Mouse (Mus musculus) MEL (cell line): Measurements from ENCODE around the gene Crybb1. TPM values are rescaled to one million over a fixed set of nuclear protein-coding genes. Genes with fewer than 3 reads are reported as not detected.

Experiments used
- DNase-seq: peaks from one replicate; pipeline ENCODE4 v3.0.0; 2011; ENCODE audit warnings: low read depth, low spot score
- H3K27ac ChIP-seq: 2 replicates; pipeline ENCODE4 v1.5.1; 2012; ENCODE audit warnings: low read depth, mild to moderate bottlenecking, control low read depth, low read length, moderate library complexity; ENCODE audit not compliant: control insufficient read depth
- H3K27me3 ChIP-seq, 2 experiments: fragments of 150-350 bp in 1 of 2; sonication (generic) in 1 of 2; 2 replicates each; pipeline ENCODE4 v1.6.1; 2012; ENCODE audit warnings: low read length in 2 of 2, mild to moderate bottlenecking in 2 of 2, improper control_type of control experiment in 1 of 2, moderate library complexity in 1 of 2; ENCODE audit not compliant: insufficient read depth in 2 of 2, control insufficient read depth in 1 of 2
- H3K36me3 ChIP-seq, 2 experiments: 2 replicates each; pipeline ENCODE4 v1.6.1; 2012 to 2014; ENCODE audit warnings: low read length in 2 of 2, improper control_type of control experiment in 1 of 2, inconsistent platforms in 1 of 2, mild to moderate bottlenecking in 1 of 2; ENCODE audit not compliant: insufficient read depth in 2 of 2, control insufficient read depth in 1 of 2
- H3K4me1 ChIP-seq, 2 experiments: fragments of 150-350 bp in 1 of 2; sonication (generic) in 1 of 2; 2 replicates each; pipeline ENCODE4 v1.6.1; 2012; ENCODE audit warnings: low read length in 2 of 2, improper control_type of control experiment in 1 of 2, mild to moderate bottlenecking in 1 of 2; ENCODE audit not compliant: insufficient read depth in 2 of 2, control insufficient read depth in 1 of 2
- H3K4me3 ChIP-seq, 2 experiments: fragments of 150-350 bp in 1 of 2; sonication (generic) in 1 of 2; 2 replicates each; pipeline ENCODE4 v1.5.1; 2012; ENCODE audit warnings: low read depth in 2 of 2, low read length in 2 of 2, mild to moderate bottlenecking in 2 of 2, moderate library complexity in 2 of 2, control low read depth in 1 of 2, improper control_type of control experiment in 1 of 2; ENCODE audit not compliant: control insufficient read depth in 1 of 2, insufficient read depth in 1 of 2
- H3K79me2 ChIP-seq: 2 replicates; pipeline ENCODE4 v1.6.1; 2012; ENCODE audit warnings: mild to moderate bottlenecking, low read length, moderate library complexity; ENCODE audit not compliant: control insufficient read depth, poor library complexity, insufficient read depth
- H3K9ac ChIP-seq: 2 replicates; pipeline ENCODE4 v1.6.1; 2012; ENCODE audit warnings: low read depth, mild to moderate bottlenecking, control low read depth, low read length, moderate library complexity; ENCODE audit not compliant: control insufficient read depth, poor library complexity, severe bottlenecking
- H3K9me3 ChIP-seq: fragments of 150-350 bp; sonication (generic); replicated peaks from 2 replicates; pipeline ENCODE4 v1.6.1; 2012; ENCODE audit warnings: mild to moderate bottlenecking, low read length, improper control_type of control experiment, moderate library complexity; ENCODE audit not compliant: insufficient read depth
- BHLHE40 ChIP-seq: IDR thresholded peaks from 2 replicates; pipeline ENCODE4 v1.6.1; 2012; ENCODE audit warnings: low read depth, mild to moderate bottlenecking, inconsistent platforms, low read length, improper control_type of control experiment, borderline replicate concordance
- E2F4 ChIP-seq: IDR thresholded peaks from 2 replicates; pipeline ENCODE4 v1.6.1; 2011; ENCODE audit warnings: low read depth, low read length, improper control_type of control experiment, borderline replicate concordance
- ELF1 ChIP-seq: IDR thresholded peaks from 2 replicates; pipeline ENCODE4 v1.6.1; 2014; ENCODE audit warnings: low read depth, mild to moderate bottlenecking, inconsistent platforms, low read length, improper control_type of control experiment, moderate library complexity
- EP300 ChIP-seq, 2 experiments: IDR thresholded peaks; 2 replicates each; pipeline ENCODE4 v1.6.1; 2011; ENCODE audit warnings: improper control_type of control experiment in 2 of 2, low read length in 2 of 2, low read depth in 1 of 2, mild to moderate bottlenecking in 1 of 2
- ETS1 ChIP-seq: IDR thresholded peaks from 2 replicates; pipeline ENCODE4 v1.6.1; 2012; ENCODE audit warnings: low read depth, mild to moderate bottlenecking, inconsistent platforms, low read length, improper control_type of control experiment, moderate library complexity
- KAT2A ChIP-seq: conservative IDR thresholded peaks from 2 replicates; pipeline ENCODE4 v1.6.1; 2012; ENCODE audit warnings: low read depth, low read length, improper control_type of control experiment, inconsistent platforms
- MAFK ChIP-seq: IDR thresholded peaks from 2 replicates; pipeline ENCODE4 v1.6.1; 2011; ENCODE audit warnings: low read depth, mild to moderate bottlenecking, low read length, improper control_type of control experiment, borderline replicate concordance
- MAX ChIP-seq: IDR thresholded peaks from 2 replicates; pipeline ENCODE4 v1.6.1; 2011; ENCODE audit warnings: low read length, improper control_type of control experiment
- MEF2A ChIP-seq: IDR thresholded peaks from 2 replicates; pipeline ENCODE4 v1.6.1; 2014; ENCODE audit warnings: low read depth, mild to moderate bottlenecking, inconsistent platforms, low read length, improper control_type of control experiment; ENCODE audit not compliant: poor library complexity, insufficient replicate concordance, severe bottlenecking; ENCODE audit errors: extremely low read depth
- MXI1 ChIP-seq: IDR thresholded peaks from 2 replicates; pipeline ENCODE4 v1.6.1; 2011; ENCODE audit warnings: mild to moderate bottlenecking, low read depth, low read length, improper control_type of control experiment
- MYB ChIP-seq: IDR thresholded peaks from 2 replicates; pipeline ENCODE4 v1.6.1; 2011; ENCODE audit warnings: mild to moderate bottlenecking, low read depth, low read length, improper control_type of control experiment
- MYC ChIP-seq: IDR thresholded peaks from 2 replicates; pipeline ENCODE4 v1.6.1; 2011; ENCODE audit warnings: low read depth, mild to moderate bottlenecking, low read length, improper control_type of control experiment, moderate library complexity
- NELFE ChIP-seq: IDR thresholded peaks from 2 replicates; pipeline ENCODE4 v1.6.1; 2011; ENCODE audit warnings: low read depth, low read length, improper control_type of control experiment
- NRF1 ChIP-seq: IDR thresholded peaks from 2 replicates; pipeline ENCODE4 v1.6.1; 2014; ENCODE audit warnings: low read depth, mild to moderate bottlenecking, inconsistent platforms, low read length, improper control_type of control experiment, moderate library complexity; ENCODE audit not compliant: poor library complexity, insufficient read depth, severe bottlenecking
- POLR2A ChIP-seq, 2 experiments: IDR thresholded peaks; 2 replicates each; pipeline ENCODE4 v1.6.1; 2011 to 2012; ENCODE audit warnings: low read length in 2 of 2, mild to moderate bottlenecking in 2 of 2, control low read depth in 1 of 2, improper control_type of control experiment in 1 of 2, low read depth in 1 of 2, moderate library complexity in 1 of 2; ENCODE audit not compliant: control insufficient read depth in 1 of 2, insufficient read depth in 1 of 2, poor library complexity in 1 of 2
- POLR2AphosphoS2 ChIP-seq: IDR thresholded peaks from 2 replicates; pipeline ENCODE4 v1.6.1; 2011; ENCODE audit warnings: low read length, improper control_type of control experiment
- POLR2AphosphoS5 ChIP-seq: IDR thresholded peaks from 2 replicates; pipeline ENCODE4 v1.6.1; 2012; ENCODE audit warnings: low read depth, borderline replicate concordance, mild to moderate bottlenecking, inconsistent platforms, low read length, moderate library complexity, mixed read lengths
- RAD21 ChIP-seq: IDR thresholded peaks from 2 replicates; pipeline ENCODE4 v1.6.1; 2011; ENCODE audit warnings: mild to moderate bottlenecking, low read depth, low read length, improper control_type of control experiment
- SMC3 ChIP-seq: IDR thresholded peaks from 2 replicates; pipeline ENCODE4 v1.6.1; 2011; ENCODE audit warnings: low read depth, low read length, improper control_type of control experiment
- TAL1 ChIP-seq: IDR thresholded peaks from 2 replicates; pipeline ENCODE4 v1.6.1; 2012; ENCODE audit warnings: mild to moderate bottlenecking, inconsistent platforms, low read length, moderate library complexity, mixed read lengths
- TBP ChIP-seq: IDR thresholded peaks from 2 replicates; pipeline ENCODE4 v1.8.0; 2011; ENCODE audit warnings: low read depth, low read length, improper control_type of control experiment
- TCF12 ChIP-seq: IDR thresholded peaks from 2 replicates; pipeline ENCODE4 v1.6.1; 2014; ENCODE audit warnings: low read depth, mild to moderate bottlenecking, inconsistent platforms, low read length, improper control_type of control experiment, moderate library complexity
- UBTF ChIP-seq: IDR thresholded peaks from 2 replicates; pipeline ENCODE4 v1.6.1; 2012; ENCODE audit warnings: low read depth, mild to moderate bottlenecking, inconsistent platforms, low read length, improper control_type of control experiment, moderate library complexity, borderline replicate concordance; ENCODE audit not compliant: insufficient read depth
- USF1 ChIP-seq: IDR thresholded peaks from 2 replicates; pipeline ENCODE4 v1.6.1; 2014; ENCODE audit warnings: low read depth, mild to moderate bottlenecking, inconsistent platforms, low read length, improper control_type of control experiment, moderate library complexity
- USF2 ChIP-seq, 2 experiments: IDR thresholded peaks; 2 replicates each; pipeline ENCODE4 v1.6.1; 2011 to 2012; ENCODE audit warnings: improper control_type of control experiment in 2 of 2, low read length in 2 of 2, borderline replicate concordance in 1 of 2, inconsistent platforms in 1 of 2, low read depth in 1 of 2, mild to moderate bottlenecking in 1 of 2; ENCODE audit not compliant: insufficient read depth in 1 of 2
- ZC3H11A ChIP-seq: IDR thresholded peaks from 2 replicates; pipeline ENCODE4 v1.6.1; 2012; ENCODE audit warnings: low read depth, mild to moderate bottlenecking, inconsistent platforms, low read length, improper control_type of control experiment
- ZKSCAN1 ChIP-seq: IDR thresholded peaks from 2 replicates; pipeline ENCODE4 v1.6.1; 2012; ENCODE audit warnings: low read depth, mild to moderate bottlenecking, inconsistent platforms, low read length, improper control_type of control experiment, moderate library complexity
- ZMIZ1 ChIP-seq: IDR thresholded peaks from 2 replicates; pipeline ENCODE4 v1.6.1; 2012; ENCODE audit warnings: low read depth, mild to moderate bottlenecking, inconsistent platforms, low read length, improper control_type of control experiment, moderate library complexity
- polyA plus RNA-seq, 2 experiments: library from polyadenylated mRNA; stranded (reverse) in 1 of 2; unstranded in 1 of 2; fragments of >175 nt in 1 of 2; fragments of >200 nt in 1 of 2; gene quantifications; 2 replicates each; pipeline versions ENCODE4 v1.2.1 to v1.2.4; 2012; ENCODE audit warnings: low replicate concordance in 2 of 2, low read depth in 1 of 2; ENCODE audit not compliant: insufficient read length in 2 of 2, insufficient read depth in 1 of 2, missing spikeins in 1 of 2
- total RNA-seq: library from RNA; depleted of rRNA; stranded (reverse); fragments of 300-350 nt; gene quantifications from 2 replicates; pipeline ENCODE4 v1.2.3, GENCODE M21; 2012

Crybb1 gene
- total and polyA plus RNA-seq, 3 experiments: 0.24 to 0.27 TPM; not detected in 1

DNA sequence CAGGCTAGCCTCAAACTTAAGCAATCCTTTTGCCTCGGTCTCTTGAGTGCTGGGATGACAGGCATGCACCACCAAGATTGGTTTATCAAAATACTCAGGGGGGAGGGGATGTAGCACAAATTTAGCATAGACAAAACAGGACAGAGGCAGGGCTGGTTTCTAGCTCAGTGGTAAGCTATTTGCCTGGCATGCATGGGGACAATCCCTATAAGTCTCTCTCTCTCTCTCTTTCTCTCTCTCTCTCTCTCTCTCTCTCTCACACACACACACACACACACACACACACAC is 11.4 kb upstream of the Crybb1 start:
- Histone ChIP-seq H3K27ac (peak overlapping the region; percentile 91), H3K79me2 (no peaks in the 10 kb centered on the region), H3K9ac (no peak overlapping the region), H3K36me3 (peaks cover 0 to 4% of the 10 kb centered on the region in 2 experiments; a peak in 2 of 4 replicates), H3K4me1 (peaks cover 4 to 16% of the 10 kb centered on the region in 2 experiments; a peak in 3 of 4 replicates), H3K27me3 (no peaks in the 10 kb centered on the region)
- no peak for DNase-seq
- TF ChIP-seq ELF1 (no peak), POLR2AphosphoS5 (no peak), KAT2A (no peak), ETS1 (no peak), TBP (no peak), ZMIZ1 (no peak), USF1 (no peak), ZC3H11A (no peak), TCF12 (no peak), UBTF (no peak), MXI1 (no peak), MEF2A (no peak), E2F4 (no peak), TAL1 (no peak), NELFE (no peak), MYC (no peak), POLR2A (IDR thresholded peaks at IDR 0.05; ENCODE audit: control insufficient read depth in 1 of 2, insufficient read depth in 1 of 2, low read depth in 1 of 2, low read length in 2 of 2, poor library complexity in 1 of 2) (no peak)
- TF ChIP-seq, all 39 proteins: peak for 0
- no peaks in the 10 kb centered on the region for H3K9me3 ChIP-seq
- H3K4me3 ChIP-seq: no peak overlapping the region

DNA sequence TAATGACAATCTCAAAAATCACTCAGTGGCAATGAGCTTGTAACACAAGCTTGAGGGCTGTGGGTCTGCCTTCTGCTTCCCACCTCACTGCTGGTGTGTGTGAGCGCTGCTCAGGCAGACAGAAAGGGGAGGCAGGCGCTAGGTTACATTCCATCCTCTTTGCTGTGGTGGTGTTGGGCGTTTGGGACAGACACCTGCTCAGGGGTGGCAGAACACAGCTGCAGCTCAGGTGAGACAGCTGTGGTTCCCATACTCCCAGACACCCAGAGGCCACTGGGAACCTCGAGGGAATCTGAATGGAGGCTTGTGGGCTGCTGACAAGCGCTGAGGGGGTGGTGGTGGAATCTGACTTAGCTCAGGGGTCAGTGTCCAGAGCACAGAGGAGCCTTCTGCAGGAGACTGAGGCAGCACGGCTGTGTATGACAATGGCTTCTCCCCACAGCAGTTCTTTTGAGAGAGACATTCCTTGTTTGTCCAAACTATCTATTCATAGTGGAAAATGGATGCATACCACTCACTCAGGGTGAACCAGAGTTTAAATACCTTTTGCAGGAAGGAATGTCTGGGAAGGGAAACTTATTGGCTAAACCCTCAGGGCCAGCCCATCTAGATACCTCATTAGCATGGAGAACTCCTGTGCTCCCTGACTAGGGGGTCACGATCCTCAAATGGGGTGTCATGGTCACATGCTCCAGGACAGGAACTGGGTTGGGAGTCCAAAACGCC is 10.6 kb upstream of the Crybb1 start:
- Histone ChIP-seq H3K27ac (no peak overlapping the region), H3K27me3 (no peaks in the 10 kb centered on the region), H3K9me3 (no peaks in the 10 kb centered on the region), H3K9ac (no peak overlapping the region), H3K4me1 (peaks cover 4 to 16% of the 10 kb centered on the region in 2 experiments; a peak in 3 of 4 replicates), H3K79me2 (no peaks in the 10 kb centered on the region), H3K4me3 (no peak overlapping the region), H3K36me3 (peaks cover 0 to 4% of the 10 kb centered on the region in 2 experiments; a peak in 2 of 4 replicates)
- no peak for TF ChIP-seq EP300 (IDR thresholded peaks at IDR 0.05; ENCODE audit: low read depth in 1 of 2, low read length in 2 of 2)
- TF ChIP-seq MYB: no peak
- no peak for TF ChIP-seq MYC
- TF ChIP-seq MAFK: no peak
- TF ChIP-seq ZC3H11A: no peak
- no peak for TF ChIP-seq BHLHE40
- TF ChIP-seq TCF12: no peak
- no peak for TF ChIP-seq ZKSCAN1
- no peak for TF ChIP-seq NRF1
- TF ChIP-seq POLR2AphosphoS2: no peak
- no peak for TF ChIP-seq ELF1
- TF ChIP-seq USF2 (IDR thresholded peaks at IDR 0.05; ENCODE audit: borderline replicate concordance in 1 of 2, insufficient read depth in 1 of 2, low read depth in 1 of 2, low read length in 2 of 2): no peak
- no peak for TF ChIP-seq USF1
- no peak for TF ChIP-seq SMC3
- TF ChIP-seq MAX: no peak
- TF ChIP-seq POLR2AphosphoS5: no peak
- no peak for TF ChIP-seq KAT2A
- no peak for TF ChIP-seq E2F4
- no peak for TF ChIP-seq RAD21
- DNase-seq: no peak
